Mouse (Mus musculus) cerebellum, adult 11-12 months (tissue): ENCODE measurements around the gene Rbms1.

Source experiments
- DNase-seq: peaks from one replicate; pipeline ENCODE4 v3.0.0; 2022

The Rbms1 gene

DNA sequence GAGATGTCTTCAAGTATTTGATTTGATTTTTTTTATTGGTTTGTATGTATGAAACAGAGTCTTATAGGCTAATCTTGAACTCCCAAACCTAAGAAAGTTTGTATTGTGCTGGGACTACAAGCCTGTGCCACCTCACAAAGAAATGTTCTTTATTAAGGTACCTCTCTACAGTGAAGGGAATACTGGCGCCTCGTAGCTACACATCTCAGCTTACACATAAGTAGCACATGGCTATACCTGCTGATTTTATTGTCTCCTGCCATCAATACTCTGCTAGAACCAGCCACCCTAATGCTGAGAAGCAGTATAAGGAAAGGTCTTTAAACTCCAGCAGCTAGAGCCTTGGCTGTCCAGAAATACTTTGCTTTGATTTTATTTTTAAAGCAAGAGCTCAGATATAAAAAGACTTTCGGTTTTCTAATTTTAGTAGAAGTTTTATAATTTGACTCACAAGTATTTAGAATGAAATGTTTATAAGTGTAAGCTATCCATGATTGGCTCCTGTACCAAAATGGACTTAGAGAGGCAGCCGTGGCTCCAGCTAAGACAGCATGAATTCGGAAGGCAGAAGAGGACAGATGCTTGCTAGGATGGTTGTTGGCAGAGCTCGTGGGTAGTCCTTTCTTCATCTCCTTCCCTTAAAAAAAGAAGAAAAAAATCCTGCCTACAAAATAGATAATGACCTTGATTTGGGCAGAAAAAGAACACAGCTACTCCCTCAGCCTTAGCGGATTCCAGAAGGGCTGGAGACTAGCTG, 48.3 kb downstream of the Rbms1 start:
- DNase-seq, result no peak

DNA sequence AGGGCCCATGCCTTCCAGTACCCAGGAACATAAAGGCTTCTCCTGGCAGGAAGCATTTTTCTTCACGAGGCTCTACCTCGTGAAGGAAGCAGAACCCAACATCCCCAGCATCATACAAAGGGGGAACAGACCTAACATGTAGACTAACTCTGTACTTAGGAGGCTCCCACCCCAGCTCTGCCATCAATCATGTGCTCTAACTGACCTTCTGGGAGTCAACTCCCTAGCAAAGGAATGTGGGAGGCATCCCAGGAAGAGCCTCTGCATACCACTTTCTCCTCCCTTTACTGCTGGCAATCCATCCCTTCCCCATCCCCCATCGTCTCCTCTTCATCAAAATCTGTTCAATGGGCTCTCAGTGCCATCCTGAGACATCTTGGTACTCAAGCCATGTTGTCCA, 49.7 kb downstream of the Rbms1 start:
- DNase-seq, result no peak

DNA sequence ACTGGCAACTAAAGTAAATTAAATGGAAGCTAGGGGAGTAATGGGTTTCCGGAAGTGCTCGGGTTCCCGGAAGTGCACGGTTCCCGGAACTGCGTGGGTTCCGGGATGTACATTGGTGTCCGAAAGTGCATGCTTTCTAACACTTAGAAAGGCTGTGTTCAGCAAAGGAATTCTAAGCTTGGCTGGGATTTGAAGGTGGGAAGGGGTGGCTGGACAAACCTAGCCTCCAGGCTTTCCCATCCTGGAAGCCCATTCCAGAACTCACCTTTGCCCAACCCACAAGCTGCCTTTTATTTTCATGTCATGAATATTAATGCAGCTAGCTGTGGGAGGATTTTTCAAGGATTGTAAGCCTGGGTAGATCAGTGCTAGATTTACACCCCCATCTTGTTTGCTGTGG, 51.3 kb downstream of the Rbms1 start:
- no peak for DNase-seq

DNA sequence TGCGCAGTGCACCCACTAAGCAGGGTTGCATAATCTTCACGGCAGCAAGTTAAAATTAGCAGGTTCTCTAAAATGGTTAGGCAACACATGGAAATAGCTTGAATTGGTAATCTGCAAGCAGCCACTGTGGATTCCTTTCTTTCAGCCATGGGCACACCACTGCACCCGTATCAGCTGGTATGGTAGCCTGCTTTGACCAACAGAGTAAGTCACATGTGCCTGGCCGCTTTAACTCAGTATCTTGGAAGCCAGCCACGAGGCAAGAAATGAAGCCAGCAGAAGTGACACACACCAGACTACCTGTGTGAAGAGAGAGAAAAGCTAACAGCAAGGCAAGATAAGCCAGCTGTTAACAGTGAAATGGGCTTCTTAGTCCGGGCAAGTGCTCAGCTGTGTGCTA, 52.2 kb downstream of the Rbms1 start:
- no peak for DNase-seq

DNA sequence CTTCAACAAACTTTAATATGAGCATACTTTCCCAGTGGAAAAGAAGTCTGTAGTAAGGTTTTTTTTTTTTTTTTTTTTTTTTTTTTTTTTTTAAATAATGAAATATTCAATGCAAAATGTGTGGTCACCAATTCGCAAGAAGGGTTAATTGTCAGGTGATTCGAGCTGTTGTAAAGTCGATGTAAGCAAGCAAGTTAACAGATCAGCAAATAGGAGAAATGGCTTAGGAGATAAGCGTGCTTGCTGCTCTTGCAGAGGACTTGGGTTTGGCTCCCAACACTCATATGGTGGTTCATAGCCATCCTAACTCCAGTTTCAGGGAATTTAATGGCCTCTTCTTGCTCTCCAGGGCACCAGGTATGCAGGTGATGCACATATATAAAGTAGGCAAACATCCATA, 54.4 kb downstream of the Rbms1 start:
- no peak for DNase-seq

DNA sequence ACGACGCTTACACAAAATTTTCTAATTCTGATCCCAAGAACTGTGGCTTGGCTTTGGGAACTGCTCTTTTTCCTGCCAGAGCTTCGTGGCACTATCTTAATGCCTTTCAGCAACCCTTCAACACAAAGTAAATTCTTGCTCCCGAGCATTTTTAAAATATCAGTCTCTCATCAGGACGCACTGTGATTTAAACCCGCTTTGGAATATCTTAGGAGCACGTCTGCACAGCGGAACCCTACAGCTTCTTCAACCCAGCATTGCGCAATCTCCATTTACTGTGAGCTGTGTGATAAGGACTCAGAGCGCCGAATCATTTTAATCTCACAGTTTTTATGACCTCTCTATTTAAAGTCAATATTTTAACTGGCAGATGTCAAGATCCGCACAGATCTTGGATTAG, 54.9 kb downstream of the Rbms1 start:
- DNase-seq, result no peak

DNA sequence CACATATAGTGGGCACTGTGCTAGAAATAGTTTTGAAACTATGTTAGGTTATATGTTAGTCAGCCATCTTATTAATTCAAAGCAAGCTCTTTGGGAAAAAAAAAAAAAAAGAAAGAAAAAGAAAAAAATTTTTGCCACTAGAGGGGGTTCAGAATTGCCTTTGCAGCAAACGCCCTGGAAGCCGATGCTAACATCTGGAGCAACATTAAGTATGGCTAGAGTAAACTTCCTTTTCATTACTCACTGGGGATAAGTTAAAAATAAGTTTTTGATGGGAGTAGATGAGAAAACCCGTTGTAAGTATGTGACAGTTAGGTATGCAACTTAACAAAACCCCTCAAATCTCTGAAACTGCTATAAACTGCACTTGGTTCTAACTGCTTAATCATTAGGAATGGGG, 57.7 kb downstream of the Rbms1 start:
- no peak for DNase-seq

DNA sequence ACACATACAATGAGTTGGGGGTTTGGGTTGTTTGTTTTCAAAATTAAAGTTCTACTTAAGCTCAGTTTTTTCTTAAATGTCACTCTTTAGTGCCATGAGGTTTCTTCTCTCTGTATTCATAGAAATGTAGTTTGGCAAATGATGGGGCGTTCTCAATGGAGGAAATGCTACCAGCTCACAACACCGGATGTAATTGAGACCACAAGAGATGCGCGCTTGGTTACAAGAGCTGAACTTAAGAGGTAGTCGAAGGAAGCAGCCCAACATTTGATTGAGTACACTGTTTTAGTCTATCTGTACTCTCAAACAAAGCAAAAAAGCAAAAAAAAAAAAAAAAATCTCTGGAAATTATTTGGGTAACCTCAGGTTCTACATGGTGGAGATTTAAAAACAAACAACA, 58.9 kb downstream of the Rbms1 start:
- DNase-seq, result no peak

DNA sequence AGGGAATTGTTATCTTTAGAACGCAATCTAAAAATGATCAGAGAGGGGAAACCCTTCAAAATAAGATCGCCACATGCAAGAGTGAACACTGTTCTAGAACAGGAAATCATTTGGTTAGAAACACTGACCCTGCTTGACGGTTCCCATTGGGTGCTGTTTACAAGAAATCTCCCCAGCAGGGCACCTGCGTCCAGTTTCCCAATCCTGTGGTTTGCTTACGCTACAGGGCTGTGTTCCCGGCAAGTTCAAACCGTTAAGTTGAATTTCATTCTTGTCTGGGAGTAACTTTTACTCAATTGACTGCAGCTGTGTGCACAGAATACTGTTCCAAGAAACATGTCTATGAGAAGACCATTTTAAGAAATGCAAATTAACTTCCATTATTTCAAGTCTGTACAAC, 59.5 kb downstream of the Rbms1 start:
- DNase-seq, result no peak

DNA sequence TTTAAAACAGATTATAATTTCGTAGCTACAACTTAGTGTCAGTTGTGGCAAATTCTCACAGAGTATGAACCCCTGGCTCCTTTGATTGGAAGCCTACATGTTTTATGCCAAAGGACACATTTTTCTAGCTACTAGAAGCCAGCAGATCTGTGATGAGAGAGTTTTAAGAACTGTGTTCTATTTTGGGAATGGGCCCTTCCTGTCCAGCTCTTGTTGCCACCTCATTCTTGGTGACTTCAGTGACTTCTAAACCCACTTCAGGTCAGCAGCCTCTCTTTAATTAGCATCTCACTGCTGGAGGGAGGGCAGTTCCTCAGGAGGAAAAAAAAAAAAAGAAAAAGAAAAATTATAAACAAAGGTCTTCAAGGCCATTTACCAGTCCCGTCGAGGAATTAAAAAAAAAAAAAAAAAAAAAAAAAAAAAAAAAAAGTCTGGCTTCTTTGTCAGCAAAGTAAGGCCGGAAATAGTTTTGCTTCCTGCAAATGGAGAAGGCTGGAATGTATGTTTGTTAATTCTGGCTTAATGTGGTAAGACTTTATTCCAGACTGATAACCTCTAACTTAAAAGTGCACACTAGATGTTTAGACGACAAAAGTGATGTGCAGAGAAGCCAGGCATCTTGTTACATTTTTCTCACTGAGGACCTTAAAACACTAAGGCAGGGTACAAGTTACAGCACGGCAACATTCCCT, 60.4 kb downstream of the Rbms1 start:
- no peak for DNase-seq

DNA sequence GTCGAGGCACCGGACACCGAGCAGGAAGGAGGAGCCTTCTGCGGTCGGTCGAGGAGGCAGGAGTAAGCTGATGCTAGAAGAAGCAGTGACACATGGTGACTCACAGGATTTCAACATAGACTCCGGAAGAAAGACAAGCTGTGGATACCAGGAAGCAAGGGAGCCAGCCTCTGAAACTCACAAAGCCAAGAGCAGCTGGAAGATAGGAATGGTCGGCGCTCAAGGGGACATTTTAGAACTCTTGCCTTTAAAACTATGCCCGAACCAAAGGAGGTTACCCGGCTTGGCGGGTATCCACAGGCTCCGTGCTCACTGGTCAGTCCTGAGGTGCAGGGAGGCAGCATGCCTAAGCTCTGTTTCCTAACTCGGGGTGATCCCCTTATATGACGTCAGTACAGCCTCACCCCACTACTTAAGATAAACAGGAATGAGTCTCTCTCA, 61.5 kb downstream of the Rbms1 start:
- no peak for DNase-seq

DNA sequence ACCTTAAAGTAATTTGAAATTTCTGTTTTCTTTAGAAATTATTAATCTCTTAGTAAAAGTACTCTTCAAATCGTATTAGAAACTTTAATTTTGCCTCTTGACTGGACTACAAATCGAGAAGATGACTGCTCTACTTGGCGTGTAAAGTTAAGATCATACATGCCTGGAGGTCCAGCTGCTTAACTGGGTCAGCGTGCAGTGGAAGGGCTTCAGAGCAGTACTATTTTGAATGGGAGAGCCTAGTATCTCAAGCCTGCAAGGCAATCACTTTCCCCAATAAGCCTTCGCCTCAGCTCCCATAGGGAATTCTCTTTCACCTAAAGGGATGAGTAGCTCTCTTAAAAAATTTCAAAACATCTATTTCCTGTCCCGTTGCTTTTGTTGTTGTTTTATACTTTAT, 62.0 kb downstream of the Rbms1 start:
- no peak for DNase-seq

DNA sequence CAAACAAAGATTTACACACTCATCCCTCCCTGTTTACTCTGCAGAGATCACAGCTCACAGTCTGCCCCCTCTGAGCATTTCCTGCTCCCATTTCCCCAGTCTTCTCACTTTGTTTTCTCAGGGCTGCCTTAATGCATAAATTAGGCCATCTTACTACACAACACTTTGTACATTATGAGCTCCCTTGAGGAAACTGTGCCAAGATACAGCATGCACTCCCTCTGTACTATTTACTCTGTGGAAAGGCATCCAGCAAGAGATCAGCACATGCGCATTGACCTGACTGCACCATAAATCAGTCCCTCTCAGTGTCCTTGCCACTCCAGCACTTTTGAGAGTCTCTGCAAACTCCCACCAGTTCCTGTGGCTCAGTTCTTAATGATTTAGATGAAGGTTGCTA, 70.0 kb downstream of the Rbms1 start:
- DNase-seq, result no peak

DNA sequence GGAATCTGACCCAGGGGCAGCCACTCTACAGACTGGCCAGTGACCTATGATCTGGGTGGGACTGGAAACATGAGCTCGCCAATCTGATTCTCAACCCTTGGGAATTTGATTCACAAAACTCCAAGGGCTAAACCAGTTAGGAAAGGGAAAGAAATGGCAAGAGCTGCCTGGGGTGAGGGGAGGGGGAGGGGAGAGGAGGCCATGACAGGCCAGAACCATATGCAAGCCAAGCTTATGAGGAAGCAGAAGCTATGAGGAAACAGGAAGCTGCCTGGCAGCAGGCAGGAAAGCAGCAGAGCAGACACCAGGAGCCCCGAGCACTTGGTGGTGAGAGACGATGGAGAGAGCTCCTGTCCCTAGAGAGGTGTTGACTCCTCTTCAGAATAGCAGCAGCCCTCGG, 79.1 kb downstream of the Rbms1 start:
- DNase-seq, result no peak

DNA sequence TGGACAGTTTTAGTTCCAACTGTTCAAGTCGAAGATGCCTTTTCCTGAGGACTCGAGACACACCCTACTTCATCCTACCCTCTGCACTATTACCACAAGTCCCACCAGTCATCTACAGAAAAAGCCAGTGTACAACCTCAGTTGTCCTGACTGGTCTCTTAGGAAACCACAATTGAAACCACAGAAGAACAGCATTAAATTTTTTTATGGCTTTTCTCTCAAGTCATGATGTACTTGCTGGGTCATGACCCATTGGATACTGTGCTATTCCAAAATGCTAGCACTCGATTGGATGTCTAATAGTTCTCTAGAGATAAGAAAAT, 80.0 kb downstream of the Rbms1 start:
- no peak for DNase-seq

DNA sequence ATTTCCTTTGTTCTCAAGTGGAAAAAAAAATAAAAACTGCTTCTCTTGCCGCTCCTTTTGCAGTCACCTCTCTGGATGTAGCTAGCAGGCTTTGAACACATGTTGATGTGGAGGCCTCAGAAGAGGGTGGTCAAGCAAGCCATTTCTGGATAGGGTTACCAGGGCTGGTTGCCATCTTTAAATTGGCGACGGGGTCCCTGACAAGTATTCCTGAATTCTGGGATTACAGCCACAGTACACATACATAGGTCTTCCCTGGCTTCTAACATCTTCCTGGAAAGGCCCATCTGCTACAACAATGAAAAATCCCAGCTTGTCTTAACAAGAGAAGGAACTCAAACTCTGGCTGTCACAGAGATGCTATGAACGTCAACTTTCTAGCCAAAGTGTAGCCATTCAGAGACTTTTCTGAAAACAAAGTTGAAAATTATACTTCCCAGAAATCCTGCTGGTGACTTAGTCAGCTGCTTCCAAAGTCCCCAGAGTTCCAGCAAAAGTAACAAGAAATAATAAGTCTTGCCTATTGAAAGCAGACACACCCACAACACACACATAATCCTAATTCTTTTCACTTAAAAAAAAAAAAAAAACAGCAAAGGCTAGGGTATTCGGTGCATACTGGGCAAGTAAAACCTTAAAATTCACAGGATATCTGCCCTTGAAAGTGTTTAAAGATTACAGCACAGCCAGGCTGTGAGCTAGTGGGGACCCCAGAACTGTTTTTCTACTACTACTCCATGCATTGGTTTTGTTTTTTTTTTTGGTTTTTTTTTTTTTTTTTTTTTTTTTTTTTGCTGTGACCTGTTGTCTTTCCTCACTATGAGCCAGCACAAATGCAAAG, 80.6 kb downstream of the Rbms1 start:
- DNase-seq, result no peak

DNA sequence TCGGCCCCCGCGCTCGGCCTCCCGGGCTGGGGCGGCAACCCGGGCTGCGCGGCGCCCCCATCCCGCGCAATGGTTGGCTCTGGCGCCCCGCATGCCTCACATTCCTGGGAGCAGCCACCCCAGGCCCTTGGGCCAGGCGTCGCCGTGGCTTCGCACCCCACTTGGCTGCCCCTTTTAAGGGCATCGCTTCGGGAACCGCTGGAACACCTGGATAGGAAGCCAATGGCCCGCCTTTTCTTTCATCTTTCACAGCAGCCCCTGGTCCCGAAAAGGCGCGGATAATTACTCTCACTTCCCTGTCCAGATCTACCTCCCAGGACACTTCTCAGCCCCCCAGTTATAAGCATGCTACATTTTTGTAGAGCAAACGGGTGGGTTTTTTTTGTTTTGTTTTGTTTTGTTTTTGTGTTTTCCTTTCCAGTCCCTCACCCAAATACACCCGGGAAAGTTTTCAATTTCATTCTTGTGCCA, 81.4 kb downstream of the Rbms1 start:
- no peak for DNase-seq

DNA sequence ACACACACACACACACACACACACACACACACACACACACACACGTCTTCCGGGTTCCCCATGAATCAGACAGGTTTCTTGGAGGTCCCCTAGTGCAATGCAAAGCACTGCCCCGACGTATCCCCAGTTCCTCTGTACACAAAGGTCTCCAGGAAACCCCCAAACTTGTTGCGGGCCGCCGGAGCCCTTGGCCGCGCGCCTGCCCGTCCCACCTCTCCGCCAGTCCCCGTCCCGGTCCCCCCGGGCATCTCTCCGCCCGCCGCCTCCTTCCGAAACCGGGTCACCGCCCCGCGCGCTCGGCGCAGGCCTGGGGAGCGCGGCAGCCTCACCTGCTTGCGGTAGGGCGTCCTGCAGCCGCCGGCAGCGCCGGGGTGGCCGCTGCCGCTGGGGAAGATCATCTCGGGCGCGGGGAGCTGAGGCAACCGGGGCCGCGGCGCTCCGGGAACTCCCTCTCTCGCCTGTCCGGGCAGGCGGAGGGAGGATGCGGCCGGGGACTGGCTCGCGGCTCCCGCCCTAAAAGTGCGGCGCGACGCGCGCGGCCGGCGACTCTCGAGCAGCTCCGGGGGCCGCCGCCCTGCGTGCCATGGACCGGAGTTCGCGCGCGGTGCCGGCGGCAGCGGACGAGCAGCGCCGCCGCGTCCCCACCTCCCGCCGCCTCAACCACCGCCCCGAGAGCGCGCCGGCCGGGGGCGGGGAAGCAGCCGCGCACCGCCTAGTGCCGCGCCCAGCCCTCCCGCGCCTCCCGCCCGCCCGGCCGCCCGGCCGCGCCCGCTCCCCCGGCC, 82.0 kb downstream of the Rbms1 start:
- DNase-seq, result peak; percentile 38

DNA sequence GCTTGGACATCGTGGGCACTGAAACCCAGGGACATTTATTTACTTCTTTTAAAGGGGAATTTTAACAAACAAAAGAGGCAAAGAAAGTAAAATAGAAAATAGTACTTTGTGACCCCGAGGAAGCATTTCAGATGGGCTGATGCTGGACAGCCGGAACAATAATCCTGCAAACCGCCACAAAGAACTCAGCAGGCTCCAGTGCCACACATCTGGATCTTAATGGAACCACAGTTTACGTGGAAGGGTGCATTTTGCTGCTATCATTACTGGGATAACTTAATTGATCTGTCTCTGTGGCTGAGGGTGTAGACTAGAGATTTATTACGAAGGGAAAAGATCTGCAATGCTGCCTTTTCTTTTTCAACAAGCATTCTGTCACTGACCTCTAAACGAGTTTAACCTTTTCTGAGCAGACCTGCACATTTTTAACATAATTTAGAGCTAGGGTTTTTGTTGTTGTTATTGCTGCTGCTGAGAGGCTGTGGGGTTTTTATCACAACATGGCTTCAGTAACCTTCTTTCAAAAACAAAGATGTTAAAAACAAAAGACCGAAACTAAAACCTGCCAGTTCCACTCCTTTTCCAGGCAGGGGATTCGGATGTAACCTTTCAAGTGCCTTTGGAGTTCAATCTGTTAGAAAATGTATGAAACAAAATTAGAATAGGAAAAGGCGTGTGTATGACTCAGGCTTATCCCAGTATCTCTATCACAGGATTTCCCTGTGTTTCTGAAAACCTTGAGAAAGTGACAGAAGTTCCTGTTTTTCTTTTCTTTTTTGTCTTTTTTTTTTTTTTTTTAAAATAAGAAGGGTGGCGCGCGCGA, 82.8 kb downstream of the Rbms1 start:
- no peak for DNase-seq

DNA sequence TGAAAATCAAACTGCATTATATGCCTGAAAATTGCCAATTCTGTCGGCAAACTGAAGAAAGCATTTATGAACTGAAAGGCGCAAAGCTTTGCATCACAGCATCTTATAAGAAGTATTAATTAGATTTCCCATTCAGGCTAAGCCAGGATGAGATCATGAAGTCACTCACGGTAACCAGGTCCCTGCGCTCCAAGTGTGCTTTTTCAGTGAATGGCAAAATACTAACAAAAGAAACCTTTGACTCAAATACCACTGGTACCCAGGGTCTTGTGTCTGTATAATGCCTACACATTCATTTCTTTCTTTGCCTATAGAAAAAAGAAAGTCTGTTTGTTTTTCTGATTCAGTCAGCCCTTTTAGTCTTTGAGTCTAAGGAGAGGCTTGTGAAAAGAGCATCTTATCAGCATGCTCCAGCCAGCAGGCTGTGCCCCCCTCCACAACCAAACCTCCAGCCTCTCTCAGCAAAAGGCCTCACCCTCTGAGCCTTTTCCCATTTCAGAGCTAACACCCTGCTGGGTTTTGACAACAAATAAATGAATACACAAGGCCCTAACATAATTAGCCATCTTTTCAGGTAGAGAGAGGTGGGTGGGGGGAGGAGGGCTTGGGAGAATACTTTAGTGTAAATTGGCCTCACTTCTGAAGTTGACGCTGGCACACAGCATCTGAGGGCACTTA, 83.7 kb downstream of the Rbms1 start:
- no peak for DNase-seq

DNA sequence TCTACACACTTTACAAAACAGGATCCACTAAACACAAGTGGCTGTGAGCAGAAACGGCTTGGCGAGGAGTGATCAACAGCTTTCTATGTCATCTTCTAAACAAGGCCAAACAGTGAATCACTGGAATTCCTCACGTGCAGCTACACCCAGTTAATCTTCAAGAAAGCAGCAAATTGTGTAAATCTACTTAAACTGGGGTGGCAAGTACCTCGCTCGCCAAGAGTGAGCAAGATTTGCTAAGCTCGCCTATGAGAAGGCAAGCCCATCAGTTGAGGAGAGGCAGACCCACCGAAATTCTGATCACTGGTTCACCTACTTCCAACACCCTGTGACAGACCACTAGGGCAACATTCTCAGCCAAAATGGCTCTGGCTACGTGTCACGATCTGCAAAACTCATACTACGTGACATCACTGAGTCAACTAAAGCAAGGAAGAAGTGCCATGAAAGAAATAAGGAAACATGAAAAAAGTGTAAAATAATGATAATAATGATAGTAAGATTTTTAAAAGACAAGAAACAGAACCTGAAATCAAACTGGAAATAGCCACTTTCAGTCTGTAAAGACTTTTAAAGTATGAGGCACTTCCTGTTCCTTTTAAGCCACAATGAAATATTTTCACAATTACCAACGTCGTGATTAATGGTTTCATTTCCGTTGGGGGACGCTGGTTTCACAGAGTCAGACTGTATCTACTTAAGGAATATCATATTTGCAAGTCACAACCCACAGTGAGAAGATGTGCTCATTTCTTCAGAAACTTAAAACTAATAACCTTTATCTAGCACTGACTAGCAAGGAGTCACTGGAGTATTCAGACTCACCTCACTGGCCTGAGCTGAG, 85.2 kb downstream of the Rbms1 start:
- no peak for DNase-seq
